Mouse (Mus musculus) WW6 (cell line): Measurements from ENCODE around the gene Dhx38.

Experiments used
- DNase-seq: peaks from one replicate; pipeline ENCODE4 v3.0.0-alpha.2; 2013; ENCODE audit warnings: low read depth, low spot score

Dhx38 gene

GRCm38 (mm10) chr8:109551663-109552062 is 14.0 kb downstream of the Dhx38 start:
- DNase-seq: no peak

GRCm38 (mm10) chr8:109544049-109544448 is 21.6 kb downstream of the Dhx38 start:
- DNase-seq: no peak

DNA sequence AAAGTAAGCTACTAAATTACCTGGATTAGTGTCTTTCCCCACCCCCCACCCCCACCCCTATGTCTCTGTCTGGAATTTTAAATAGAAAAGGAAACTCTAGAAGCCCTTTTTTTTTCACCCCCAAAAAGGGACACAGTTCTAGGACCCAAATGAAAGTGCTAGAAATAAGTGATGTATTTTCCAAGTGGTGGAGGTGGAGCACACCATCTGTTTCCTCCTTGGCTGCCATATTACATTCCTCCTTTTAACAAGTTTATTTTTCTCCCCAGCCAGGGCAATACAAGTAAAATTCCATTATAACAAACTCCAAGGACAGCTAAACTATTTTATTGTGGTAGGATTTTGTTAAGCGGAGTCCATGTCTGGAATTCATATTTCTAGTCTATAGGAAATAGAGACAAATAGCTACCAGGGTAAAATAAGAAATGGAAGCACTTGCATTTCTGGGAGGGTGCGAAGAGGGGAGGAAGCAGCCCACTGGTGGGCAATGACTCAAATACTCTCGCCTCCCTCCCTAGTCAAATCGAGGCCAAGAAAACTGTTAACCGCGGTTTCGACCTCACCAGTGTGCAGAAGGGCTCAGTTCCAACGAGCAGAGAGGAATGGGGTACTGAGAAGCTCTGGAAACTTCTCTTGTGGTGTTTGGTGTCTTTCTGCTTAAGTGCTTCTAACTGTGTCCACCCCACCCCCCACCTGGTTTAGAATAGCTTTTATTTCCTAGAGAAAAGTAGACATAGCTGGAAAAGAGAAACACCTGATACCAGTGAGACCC is 22.7 kb downstream of the Dhx38 start:
- no peak for DNase-seq

DNA sequence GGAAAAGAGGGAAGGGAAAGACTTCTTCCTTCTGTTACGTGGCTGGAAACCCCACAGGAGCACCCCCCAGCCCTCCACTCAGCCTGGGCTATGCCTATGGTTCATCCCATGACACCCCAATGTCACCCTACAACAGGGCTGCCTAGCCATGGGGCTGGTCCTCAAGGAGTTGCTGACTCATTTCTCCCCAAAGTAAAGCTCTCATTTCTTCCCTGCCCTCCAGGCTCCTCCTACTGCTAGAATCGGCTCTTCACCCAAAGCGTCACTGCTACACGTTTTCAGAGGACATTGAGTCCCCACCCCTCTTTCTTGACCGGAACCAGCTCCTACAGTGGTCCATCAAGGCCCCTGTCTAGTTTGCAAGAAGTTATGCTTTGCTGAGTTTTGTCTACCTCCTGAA is 23.5 kb downstream of the Dhx38 start:
- no peak for DNase-seq

GRCm38 (mm10) chr8:109536703-109537102 is 29.0 kb downstream of the Dhx38 start:
- peak; percentile 71 for DNase-seq

- DNase-seq: no peak
Observed at GRCm38 (mm10) chr8:109535140-109535990, 30.3 kb downstream of the Dhx38 start.

GRCm38 (mm10) chr8:109524008-109524407 is 41.7 kb downstream of the Dhx38 start:
- no peak for DNase-seq

GRCm38 (mm10) chr8:109505560-109505959 is 60.1 kb downstream of the Dhx38 start:
- no peak for DNase-seq

GRCm38 (mm10) chr8:109503566-109503965 is 62.1 kb downstream of the Dhx38 start:
- DNase-seq: no peak

DNA sequence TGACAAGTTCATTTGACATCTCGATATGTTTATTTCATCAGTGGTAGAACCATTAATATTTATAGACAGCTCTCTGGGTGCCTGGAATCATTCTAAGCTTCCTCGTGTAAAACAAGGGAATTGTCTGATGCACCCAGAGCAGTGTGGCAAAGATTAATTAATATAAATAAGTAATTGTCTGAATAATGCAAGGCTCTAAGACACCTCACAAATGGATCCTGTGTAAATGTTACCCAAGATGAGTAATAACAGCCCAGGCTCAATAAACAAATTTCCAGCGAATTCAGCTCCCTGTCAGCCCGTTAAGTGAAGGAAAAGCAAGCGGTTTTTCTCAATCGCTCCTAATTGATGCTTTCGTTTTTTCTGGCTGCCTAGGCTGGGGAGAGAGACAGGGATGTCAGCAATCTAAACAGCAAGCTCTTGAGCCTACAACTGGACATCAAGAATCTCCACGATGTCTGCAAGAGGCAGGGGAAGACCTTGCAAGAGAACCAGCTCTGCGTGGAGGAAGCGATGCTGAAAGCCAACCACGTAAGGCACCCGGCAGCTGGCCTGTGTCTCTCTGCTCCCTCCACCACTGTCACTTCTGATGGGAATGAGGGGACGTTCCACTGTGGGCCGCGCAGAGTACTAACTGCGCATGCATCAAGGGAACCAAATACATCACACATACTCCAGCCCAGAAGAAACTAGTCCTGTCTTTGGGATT is 66.5 kb downstream of the Dhx38 start:
- DNase-seq: no peak
